Mouse (Mus musculus) forebrain, embryonic 11.5 days (tissue): ENCODE data around the gene Nmnat1. TPM values are rescaled to one million over a fixed set of nuclear protein-coding genes. Genes with fewer than 3 reads are reported as not detected.

Source experiments
- ATAC-seq: fragments of 200-750 bp; cut with Nextera tagmentation; replicated peaks from 2 replicates; pipeline ENCODE4 v1.8.0; 2017; ENCODE audit warnings: moderate TSS enrichment; ENCODE audit not compliant: low FRiP score
- DNase-seq: peaks from one replicate; pipeline ENCODE4 v3.0.0-alpha.2; 2017; ENCODE audit warnings: low spot score
- H3K27ac ChIP-seq: fragments of 300-500 bp; sonication (generic); 2 replicates; pipeline ENCODE4 v1.5.1; 2014; ENCODE audit warnings: low read depth, low read length
- H3K27me3 ChIP-seq: fragments of 300-500 bp; sonication (generic); 2 replicates; pipeline ENCODE4 v1.6.1; 2014; ENCODE audit warnings: mild to moderate bottlenecking, low read length, mixed read lengths; ENCODE audit not compliant: control insufficient read depth, insufficient read depth
- H3K36me3 ChIP-seq: fragments of 300-500 bp; sonication (generic); 2 replicates; pipeline ENCODE4 v1.6.1; 2014; ENCODE audit warnings: mild to moderate bottlenecking, low read length, moderate library complexity, mixed read lengths; ENCODE audit not compliant: control insufficient read depth, insufficient read depth
- H3K4me1 ChIP-seq: fragments of 300-500 bp; sonication (generic); replicated peaks from 2 replicates; pipeline ENCODE4 v1.6.1; 2014; ENCODE audit warnings: low read length, mixed read lengths; ENCODE audit not compliant: control insufficient read depth, insufficient read depth
- H3K4me2 ChIP-seq: fragments of 300-500 bp; sonication (generic); 2 replicates; pipeline ENCODE4 v1.6.1; 2014; ENCODE audit warnings: low read depth, mild to moderate bottlenecking, low read length, moderate library complexity, mixed read lengths; ENCODE audit not compliant: severe bottlenecking
- H3K4me3 ChIP-seq: fragments of 300-500 bp; sonication (generic); 2 replicates; pipeline ENCODE4 v1.5.1; 2014; ENCODE audit warnings: low read depth, low read length
- H3K9ac ChIP-seq: fragments of 300-500 bp; sonication (generic); 2 replicates; pipeline ENCODE4 v1.6.1; 2014; ENCODE audit warnings: low read length
- H3K9me3 ChIP-seq: fragments of 300-500 bp; sonication (generic); 2 replicates; pipeline ENCODE4 v1.6.1; 2016; ENCODE audit warnings: low read length, mixed read lengths; ENCODE audit not compliant: control insufficient read depth
- WGBS: fragments of 180-500 bp; shearing (Covaris S2); extraction: QIAGEN DNeasy Blood & Tissue Kit; methylation state at CpG from one replicate; pipeline ENCODE4 v1.1.7; 2014; 5-methylcytosine and 5-hydroxymethylcytosine counted together
- polyA plus RNA-seq: library from polyadenylated mRNA; unstranded; fragments of >200 nt; fragmentation: Nextera tagmentation; extraction: Ambion mirVana; gene quantifications from 2 replicates; pipeline ENCODE4 v1.2.1, GENCODE M21; 2014

Nmnat1 gene
- polyA plus RNA-seq, 1 experiment from 2014 or later, result 17.3 TPM

GRCm38 (mm10) chr4:149425801-149426292, 59.2 kb downstream of the Nmnat1 start:
- ATAC-seq, result peak; percentile 74

GRCm38 (mm10) chr4:149424755-149425154, 60.2 kb downstream of the Nmnat1 start:
- no peak overlapping the region for H3K27ac ChIP-seq

More at GRCm38 (mm10) chr4:149425801-149426292, 59.2 kb downstream of the Nmnat1 start:
- under 1% methylated on average over 35 of the region's 35 CpGs for WGBS
- DNase-seq, result peak; percentile 72
- H3K4me1 ChIP-seq, result no peaks in the 10 kb centered on the region
- no peaks in the 10 kb centered on the region for H3K9me3 ChIP-seq
- peak overlapping the region; percentile 72 for H3K4me2 ChIP-seq
- no peaks in the 10 kb centered on the region for H3K27me3 ChIP-seq
- peak overlapping the region; percentile 99 for H3K27ac ChIP-seq
- H3K9ac ChIP-seq, result peak overlapping the region; percentile 84
- H3K36me3 ChIP-seq, result no peaks in the 10 kb centered on the region
- peak overlapping the region; percentile 84 for H3K4me3 ChIP-seq

GRCm38 (mm10) chr4:149417854-149418365, 67.1 kb downstream of the Nmnat1 start:
- Histone ChIP-seq H3K4me3 (no peak overlapping the region), H3K9me3 (no peaks in the 10 kb centered on the region), H3K4me2 (no peak overlapping the region), H3K4me1 (peaks cover 5% of the 10 kb centered on the region; the same call in 1 of the 2 replicates), H3K9ac (no peak overlapping the region), H3K27me3 (no peaks in the 10 kb centered on the region), H3K36me3 (no peaks in the 10 kb centered on the region), H3K27ac (no peak overlapping the region)
- 77% methylated on average over 5 of the region's 5 CpGs for WGBS
- DNase-seq, result no peak
- no peak for ATAC-seq

More at GRCm38 (mm10) chr4:149424755-149425154, 60.2 kb downstream of the Nmnat1 start:
- peak overlapping the region; percentile 72 for H3K4me2 ChIP-seq
- H3K27me3 ChIP-seq, result no peaks in the 10 kb centered on the region
- DNase-seq (no peak), ATAC-seq (no peak)
- peak overlapping the region; percentile 37; the same call in 1 of the 2 replicates for H3K9ac ChIP-seq
- H3K4me1 ChIP-seq, result no peaks in the 10 kb centered on the region
- H3K4me3 ChIP-seq, result peak overlapping the region; percentile 84
- 4% methylated on average over 9 of the region's 9 CpGs for WGBS
- no peaks in the 10 kb centered on the region for H3K36me3 ChIP-seq
- H3K9me3 ChIP-seq, result no peaks in the 10 kb centered on the region

Other genes starting within 250 kb of the Nmnat1 start
- 93.3 and 96.4 TPM in 2 replicates for gene Kif1b, start 177.5 kb downstream of the Nmnat1 start, polyA plus RNA-seq
- 67.0 and 70.6 TPM in 2 replicates for gene Ube4b, start 58.5 kb downstream of the Nmnat1 start, polyA plus RNA-seq
- gene Rbp7, start 30.2 kb downstream of the Nmnat1 start, polyA plus RNA-seq, result not detected in 2 replicates
- gene Tmem274, start 7.8 kb downstream of the Nmnat1 start, polyA plus RNA-seq, result 0.99 TPM in 1 of 2 replicates, not detected in the other
- 55.6 and 57.6 TPM in 2 replicates for gene Lzic, start within 50 bp of the Nmnat1 start, polyA plus RNA-seq
- gene Ctnnbip1, start 33.0 kb upstream of the Nmnat1 start, polyA plus RNA-seq, result 71.7 and 72.1 TPM in 2 replicates
- 48.1 and 48.4 TPM in 2 replicates for gene Clstn1, start 101.3 kb upstream of the Nmnat1 start, polyA plus RNA-seq
- gene Pik3cd, start 217.4 kb upstream of the Nmnat1 start, polyA plus RNA-seq, result 6.3 and 7.0 TPM in 2 replicates